Mouse (Mus musculus): Measurements from ENCODE around the gene Tbc1d10a.

GRCm38 (mm10) chr11:4264066-4264465 lies 77.5 kb downstream of the Tbc1d10a start:
- no peak for TF ChIP-seq GATA1 (IDR thresholded peaks at IDR 0.05; ENCODE audit: low read length)
- TF ChIP-seq TAL1 (IDR thresholded peaks at IDR 0.05; ENCODE audit: low read length) = no peak

All from erythroblast, embryonic 14.5 days (primary cell).